Mouse (Mus musculus) activated CD4-positive, CD25-positive, alpha-beta regulatory T cell, adult 4 months (primary cell): ENCODE results near the gene Prkar2a. TPM values are rescaled to one million over a fixed set of nuclear protein-coding genes. Genes with fewer than 3 reads are reported as not detected.

Experiments
- ATAC-seq: one replicate; pipeline ENCODE4 v1.8.0; 2017
- polyA plus RNA-seq, 2 experiments: library from polyadenylated mRNA; unstranded; fragments of 100-300 nt; shearing (Covaris generic); gene quantifications; one replicate each; pipeline ENCODE4 v1.2.1; 2017

Prkar2a gene
- polyA plus RNA-seq, 2 experiments from 2014 or later = 4.0 to 5.4 TPM

- ATAC-seq = no peak
Observed at GRCm38 (mm10) chr9:108752142-108752920, 63.2 kb downstream of the Prkar2a start.

- ATAC-seq = no peak
Observed at GRCm38 (mm10) chr9:108753326-108753725, 64.2 kb downstream of the Prkar2a start.

DNA sequence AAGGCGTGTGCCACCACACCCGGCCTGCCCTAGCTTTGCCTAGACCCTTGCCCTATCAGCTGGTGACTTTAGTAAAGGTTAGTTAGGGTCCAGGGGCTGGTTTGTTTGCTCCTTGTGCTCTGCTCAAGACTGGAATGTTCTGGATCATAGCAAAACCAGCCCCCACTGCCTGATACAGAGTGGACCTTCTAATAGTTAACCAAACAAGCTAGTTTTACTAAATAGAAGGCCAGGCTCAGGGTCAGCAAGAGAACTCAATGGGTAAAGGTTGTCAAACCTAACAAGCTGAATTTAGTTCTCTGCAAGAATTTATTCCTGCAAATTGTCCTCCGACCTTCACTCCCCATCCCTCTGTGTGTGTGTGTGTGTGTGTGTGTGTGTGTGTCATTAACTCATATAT lies 64.9 kb downstream of the Prkar2a start:
- ATAC-seq = no peak

DNA sequence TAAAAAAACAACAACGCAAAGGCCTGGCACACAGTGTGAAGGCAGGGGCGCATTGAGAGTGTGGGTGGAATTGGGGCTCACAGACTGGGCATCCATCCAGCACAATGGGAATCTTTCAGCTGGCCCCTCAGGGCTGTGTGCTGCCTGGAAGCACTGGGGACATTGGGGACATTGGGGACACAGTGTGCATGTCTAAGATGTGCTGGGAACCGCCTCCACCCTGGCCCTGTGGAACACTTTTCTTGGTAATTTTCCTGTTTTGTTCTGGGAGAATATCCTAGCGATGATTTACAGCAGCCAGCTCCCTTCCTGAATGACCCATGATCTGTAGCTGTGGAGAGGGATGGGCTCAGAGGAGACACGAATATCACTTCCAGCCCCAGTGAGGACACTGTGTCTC lies 65.3 kb downstream of the Prkar2a start:
- no peak for ATAC-seq

DNA sequence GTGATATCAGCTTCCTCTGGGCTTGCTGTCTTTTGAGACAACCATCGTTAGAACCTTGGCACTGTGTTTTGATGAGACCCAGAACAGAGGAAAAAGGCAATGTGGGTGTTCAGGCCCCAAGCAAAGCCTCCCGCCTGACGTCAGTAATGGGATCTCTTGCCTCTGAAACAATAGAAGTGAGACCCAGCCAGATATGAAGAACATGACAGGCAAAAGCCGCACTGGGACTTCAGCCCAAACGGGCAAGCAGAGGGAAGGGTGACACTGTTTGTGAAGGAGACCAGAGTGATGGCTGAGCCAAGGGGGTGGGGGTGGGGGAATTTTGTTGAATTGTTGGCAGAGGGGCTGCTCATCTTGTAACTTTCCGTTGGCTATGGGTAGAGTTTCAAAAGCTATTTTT lies 68.3 kb downstream of the Prkar2a start:
- ATAC-seq = no peak

DNA sequence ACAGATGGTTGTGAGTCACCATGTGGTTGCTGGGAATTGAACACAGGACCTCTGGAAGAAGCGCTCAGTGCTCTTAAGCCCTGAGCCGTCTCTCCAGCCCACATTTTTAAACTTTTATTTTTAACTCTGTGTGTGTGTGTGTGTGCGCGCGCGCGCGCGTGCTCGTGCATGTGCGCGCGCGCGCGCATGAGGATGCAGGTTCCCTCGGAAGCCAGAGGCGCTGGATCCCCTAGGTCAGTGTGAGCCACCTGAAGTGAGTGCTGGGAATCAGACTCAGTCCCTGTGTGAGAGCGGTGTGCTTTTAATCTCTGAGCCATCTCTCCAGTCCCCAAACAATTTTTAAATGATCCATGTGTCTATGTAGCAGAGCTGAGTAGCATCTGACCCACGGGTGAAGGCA lies 70.0 kb downstream of the Prkar2a start:
- ATAC-seq = no peak

- no peak for ATAC-seq
Observed at GRCm38 (mm10) chr9:108759805-108760204, 70.7 kb downstream of the Prkar2a start.

GRCm38 (mm10) chr9:108761561-108761960 lies 72.4 kb downstream of the Prkar2a start:
- no peak for ATAC-seq

DNA sequence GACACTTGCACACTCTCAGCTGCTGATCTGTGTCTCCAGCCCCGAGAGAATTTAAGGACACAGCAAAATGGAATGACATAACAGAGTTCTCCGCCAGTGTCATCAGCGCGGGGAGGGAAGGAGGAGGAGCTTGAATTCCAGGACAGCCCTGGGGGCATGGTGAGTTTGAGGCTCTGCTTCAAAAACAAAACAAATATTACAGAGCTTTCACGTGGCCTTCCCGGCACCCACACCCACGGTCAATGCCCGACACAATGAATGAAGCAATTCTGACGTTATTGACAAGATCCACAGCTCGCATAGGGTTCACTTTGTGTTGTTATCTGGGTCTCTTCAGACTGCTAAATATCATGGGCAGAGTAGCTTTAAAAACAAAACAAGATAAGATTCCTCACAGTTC lies 75.9 kb downstream of the Prkar2a start:
- ATAC-seq = no peak

- ATAC-seq = no peak
Observed at GRCm38 (mm10) chr9:108776614-108777013, 87.5 kb downstream of the Prkar2a start.

DNA sequence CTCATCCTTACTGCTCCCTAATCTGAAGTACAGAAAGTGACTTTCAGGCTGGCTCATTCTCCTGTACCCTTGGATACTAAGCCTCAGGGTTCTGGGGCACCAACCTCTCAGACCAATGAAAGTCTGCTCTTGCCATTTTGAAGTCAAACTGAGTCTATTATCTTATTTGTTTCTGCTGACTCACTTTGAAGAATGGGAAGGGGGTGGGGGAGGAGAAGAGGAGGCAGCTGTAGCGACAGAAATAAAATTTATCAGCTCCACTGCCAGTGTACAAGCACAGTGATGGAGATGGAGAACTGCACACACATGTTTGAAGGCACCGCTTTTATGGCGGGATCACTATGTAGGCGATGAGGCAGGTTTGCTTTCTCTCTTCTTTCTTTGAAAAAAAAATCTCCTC lies 88.2 kb downstream of the Prkar2a start:
- ATAC-seq = no peak

DNA sequence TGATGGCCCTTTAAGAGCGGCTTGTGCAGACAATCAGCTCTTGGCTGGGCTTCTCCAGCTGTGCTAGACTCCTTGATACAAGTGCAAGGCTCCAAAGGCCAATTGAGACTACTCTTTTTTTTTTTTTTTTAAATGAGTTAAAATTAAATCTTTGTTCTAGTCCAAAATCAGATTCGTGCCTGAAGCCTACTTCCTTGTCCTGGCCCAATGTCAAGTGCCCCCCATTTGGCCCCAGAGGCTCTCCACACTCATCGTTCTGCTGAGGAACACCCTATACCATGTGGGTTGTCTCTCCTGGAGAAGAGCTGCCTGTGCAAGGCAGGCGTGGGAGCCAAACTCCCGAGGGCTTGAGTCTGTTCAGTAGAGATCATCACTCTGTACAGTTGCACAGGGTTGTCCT lies 91.8 kb downstream of the Prkar2a start:
- ATAC-seq = no peak

DNA sequence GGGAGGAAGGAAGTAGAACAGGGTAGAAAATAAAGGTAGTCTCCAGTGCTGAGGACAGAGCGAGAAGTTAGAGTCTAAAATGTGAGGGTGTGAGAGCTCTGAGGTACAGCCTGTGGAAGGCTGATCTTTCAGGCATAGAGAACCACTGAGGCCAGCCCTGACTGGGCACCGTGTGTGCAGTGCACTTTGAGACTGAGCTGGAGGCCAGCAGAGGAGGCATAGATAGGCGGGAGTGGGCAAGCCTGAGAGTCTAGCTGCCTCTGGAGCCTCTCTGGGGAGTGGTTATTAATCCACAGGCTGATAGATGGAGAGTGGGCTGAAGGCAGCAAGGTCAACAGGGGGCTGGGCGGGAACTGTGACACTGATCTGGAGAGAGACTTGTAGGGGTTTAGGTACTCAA lies 92.8 kb downstream of the Prkar2a start:
- ATAC-seq = no peak

DNA sequence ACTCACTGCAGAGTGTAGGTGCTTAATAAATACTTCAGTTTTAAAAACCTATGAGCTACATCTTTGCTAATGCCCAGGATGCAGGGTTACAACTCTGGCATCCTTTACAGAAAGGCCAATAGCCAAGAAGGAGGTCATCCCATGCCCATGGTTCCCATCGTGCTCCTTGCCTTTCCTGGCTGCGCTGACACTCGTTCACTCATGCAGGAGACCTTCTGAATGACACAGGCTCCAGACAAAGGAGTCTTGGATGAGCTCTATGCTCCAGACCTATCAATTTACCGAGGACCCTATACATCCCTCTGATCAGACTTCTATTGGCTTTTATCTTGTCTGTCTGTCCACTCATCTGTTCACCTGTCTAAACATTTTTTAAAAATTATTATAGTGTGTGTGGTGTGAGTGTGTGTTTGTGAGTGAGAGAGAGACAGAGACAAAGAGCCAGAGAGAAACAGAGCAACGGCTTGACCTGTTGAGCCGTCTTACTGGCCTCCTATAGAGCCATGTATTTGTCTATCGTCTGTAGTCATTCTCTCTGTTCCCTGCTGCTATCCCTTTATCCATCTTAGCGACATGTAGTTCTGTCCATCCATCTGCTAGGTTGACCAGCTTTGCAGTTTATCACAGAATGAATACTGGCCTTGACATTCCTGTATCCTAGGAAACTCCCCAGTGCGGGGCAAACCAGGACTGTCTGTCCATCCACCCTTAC lies 93.9 kb downstream of the Prkar2a start:
- ATAC-seq = no peak

DNA sequence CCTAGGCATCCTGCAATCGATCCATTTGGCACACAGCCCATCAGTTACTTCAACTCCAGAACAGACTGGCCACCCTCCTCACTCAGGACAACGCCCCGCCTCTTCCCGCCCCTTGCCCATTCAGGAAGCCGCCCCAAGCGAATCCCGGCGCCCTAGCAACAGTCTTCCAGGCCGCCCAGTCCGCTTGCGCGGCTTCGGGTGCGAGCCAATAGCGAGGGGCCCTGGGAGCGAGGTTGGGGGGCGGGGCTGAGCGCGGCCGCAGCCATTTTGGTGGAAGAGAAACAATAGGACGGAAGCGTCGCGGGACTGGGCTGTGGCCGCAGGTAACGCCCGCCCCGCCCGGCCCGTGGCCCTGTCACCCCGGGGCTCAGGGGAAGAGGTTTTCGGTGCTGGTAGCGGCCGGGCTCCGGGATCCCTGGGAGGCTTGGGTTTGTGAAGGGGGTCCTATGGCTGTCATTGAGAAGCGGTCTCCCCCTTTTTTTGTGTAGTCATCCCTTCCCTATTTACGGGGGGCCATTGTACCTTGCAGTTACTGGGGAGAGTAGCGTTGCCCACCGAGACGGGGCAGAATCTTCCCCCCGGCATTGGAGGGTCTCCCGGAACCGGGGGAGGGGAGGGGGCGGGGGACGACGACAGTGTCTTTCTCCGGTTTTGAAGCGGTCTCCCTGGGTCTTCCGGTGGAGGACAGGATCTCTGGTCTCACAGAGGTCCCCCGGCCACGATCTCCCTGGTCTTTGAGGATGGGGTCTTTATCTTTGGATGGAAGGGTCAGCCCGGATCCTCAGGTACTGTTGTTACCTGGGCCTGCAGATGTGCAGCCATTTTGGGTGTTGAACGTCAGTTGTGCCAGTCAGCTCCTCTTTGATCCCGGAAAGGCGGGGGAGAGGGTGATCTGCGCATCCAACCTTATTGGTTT lies 94.7 kb downstream of the Prkar2a start, which contains the start of gene Ip6k2:
Ip6k2 (plus strand) TSS at position 249 of the 916 bp plus-strand sequence.
- peak; percentile 91 for ATAC-seq

GRCm38 (mm10) chr9:108785416-108785815 lies 96.3 kb downstream of the Prkar2a start:
- ATAC-seq = no peak

GRCm38 (mm10) chr9:108786494-108786893 lies 97.4 kb downstream of the Prkar2a start:
- no peak for ATAC-seq

DNA sequence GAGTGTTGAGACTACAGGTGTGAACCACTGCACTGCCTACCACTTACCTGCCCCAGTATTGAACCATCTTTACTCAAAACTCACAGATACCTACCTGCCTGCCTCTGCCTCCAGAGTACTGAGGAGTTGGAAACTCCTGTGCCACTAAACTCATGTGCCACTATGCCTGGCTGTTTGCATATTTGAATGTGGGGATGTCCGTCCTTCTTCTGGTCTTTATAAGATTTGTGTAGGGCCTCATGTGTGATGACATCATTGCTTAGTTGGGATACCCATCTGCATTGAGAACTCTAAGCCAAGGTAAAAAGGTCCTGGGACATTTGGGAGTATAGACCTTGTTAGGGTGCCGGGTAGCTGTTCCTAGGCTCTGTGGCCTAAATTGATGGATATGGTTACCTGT lies 98.0 kb downstream of the Prkar2a start:
- no peak for ATAC-seq

DNA sequence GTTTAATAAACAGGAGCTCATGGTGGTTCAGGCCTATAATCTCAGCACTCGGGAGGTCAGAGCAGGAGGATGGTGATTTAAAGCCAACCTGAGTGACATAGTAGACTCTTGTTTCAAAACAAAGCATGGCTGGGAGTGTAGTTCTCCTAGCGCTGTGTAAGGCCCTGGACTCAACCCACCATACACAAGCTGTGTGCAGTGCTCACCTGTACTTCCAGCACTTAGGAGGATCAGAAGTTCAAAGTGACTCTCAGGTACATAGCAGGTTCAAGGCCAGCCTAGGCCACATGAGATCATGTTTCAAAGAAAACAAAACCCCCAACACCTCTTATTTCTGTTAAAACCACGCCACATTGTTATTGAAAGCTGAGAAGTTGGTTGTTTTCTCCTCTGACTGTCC lies 99.6 kb downstream of the Prkar2a start:
- ATAC-seq = no peak

GRCm38 (mm10) chr9:108792307-108792706 lies 103.2 kb downstream of the Prkar2a start:
- no peak for ATAC-seq

DNA sequence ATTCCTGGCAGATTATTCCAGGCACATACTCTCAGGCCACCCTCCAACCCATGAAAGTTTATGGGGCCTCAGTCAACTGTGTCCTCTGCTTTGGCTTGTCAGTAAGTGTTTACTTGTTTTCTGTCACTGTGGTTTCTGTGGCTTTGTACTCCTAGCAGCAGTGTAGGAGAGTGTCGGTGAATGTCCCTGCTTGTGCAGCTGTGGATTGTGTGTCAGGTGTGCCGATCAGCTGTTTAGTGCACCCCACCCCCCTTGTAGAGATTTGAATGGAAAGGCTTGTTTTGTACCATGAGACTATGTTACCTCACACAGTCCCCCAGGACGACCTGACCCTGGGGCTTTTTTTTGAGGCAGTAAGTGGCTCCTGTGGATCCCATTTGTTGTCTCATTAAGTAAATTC lies 103.6 kb downstream of the Prkar2a start:
- peak; percentile 66 for ATAC-seq

- no peak for ATAC-seq
Observed at GRCm38 (mm10) chr9:108795281-108795680, 106.2 kb downstream of the Prkar2a start.

- no peak for ATAC-seq
Observed at GRCm38 (mm10) chr9:108795762-108796161, 106.6 kb downstream of the Prkar2a start.
